Comparison of ENCODE assay signal across 14 mouse cellular contexts in the genomic region with DNA sequence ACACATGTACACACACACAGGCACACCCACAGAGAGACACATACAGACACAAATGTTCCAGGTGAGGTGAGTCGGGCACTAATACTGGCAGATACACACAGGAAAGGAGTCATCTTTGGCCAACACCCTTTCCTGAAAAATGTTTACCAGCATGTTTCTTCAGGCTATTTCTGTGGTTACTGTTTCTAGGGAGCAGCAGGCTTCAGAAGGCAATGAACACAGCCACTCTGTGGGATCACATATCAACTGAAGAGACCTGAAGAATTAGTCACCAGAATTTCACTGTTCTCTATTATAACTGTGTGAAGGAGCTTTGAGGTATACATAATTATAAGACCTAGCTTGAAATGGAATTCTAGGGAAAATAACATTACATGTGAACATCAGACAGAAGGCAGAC.
"Had no signal": no experiment of that assay in that cellular context is flagged by ENCODE, and none has a peak within 500 bp of the region (broad histone marks: within the 10 kb centered on the region; RNA-seq: fewer than 3 reads in every experiment).

No protein-coding gene starts in this region.

- H3K4me3 ChIP-seq: liver, embryonic 13.5 days; liver, embryonic 15.5 days; megakaryocyte, embryonic 14.5 days; midbrain, embryonic 10.5 days; midbrain, embryonic 12.5 days; stomach, embryonic 15.5 days had no signal

- ATAC-seq: liver, postnatal 0 days had no signal

- DNase-seq: liver, embryonic 13.5 days; liver, postnatal 0 days; lung, embryonic 14.5 days; lung, postnatal 10 days; lung, postnatal 36 days; midbrain, embryonic 14.5 days; right cerebral cortex, postnatal 14 days; thymus, adult 2 months; thymus, postnatal 36 days had no signal

- H3K4me1 ChIP-seq: liver, embryonic 13.5 days; liver, embryonic 15.5 days; midbrain, embryonic 10.5 days; midbrain, embryonic 12.5 days; stomach, embryonic 15.5 days had no signal

- H3K27me3 ChIP-seq: liver, embryonic 13.5 days; liver, embryonic 15.5 days; megakaryocyte, embryonic 14.5 days; midbrain, embryonic 12.5 days; stomach, embryonic 15.5 days had no signal
